Mouse (Mus musculus) hindbrain, embryonic 15.5 days (tissue): ENCODE data around the gene Mup2. TPM values are rescaled to one million over a fixed set of nuclear protein-coding genes. Genes with fewer than 3 reads are reported as not detected.
"Not testable (repeated sequence)": the region's sequence is repeated elsewhere in the genome, so short reads cannot be mapped to it uniquely, and the experiment has no call there.

Experiments
- ATAC-seq: fragments of 200-750 bp; cut with Nextera tagmentation; 2 replicates; pipeline ENCODE4 v1.8.0; 2017; ENCODE audit warnings: low read depth, moderate number of reproducible peaks, moderate TSS enrichment; ENCODE audit not compliant: low FRiP score
- H3K27ac ChIP-seq: fragments of 300-500 bp; sonication (generic); replicated peaks from 2 replicates; pipeline ENCODE4 v1.5.1; 2015; ENCODE audit warnings: mild to moderate bottlenecking, inconsistent platforms
- H3K27me3 ChIP-seq: fragments of 300-500 bp; sonication (generic); 2 replicates; pipeline ENCODE4 v1.6.1; 2015; ENCODE audit warnings: control low read depth, inconsistent platforms
- H3K36me3 ChIP-seq: fragments of 300-500 bp; sonication (generic); 2 replicates; pipeline ENCODE4 v1.6.1; 2015; ENCODE audit warnings: control low read depth, inconsistent platforms
- H3K4me1 ChIP-seq: fragments of 300-500 bp; sonication (generic); replicated peaks from 2 replicates; pipeline ENCODE4 v1.6.1; 2015; ENCODE audit warnings: control low read depth, inconsistent platforms
- H3K4me2 ChIP-seq: fragments of 300-500 bp; sonication (generic); 2 replicates; pipeline ENCODE4 v1.6.1; 2015; ENCODE audit warnings: moderate library complexity, mild to moderate bottlenecking, inconsistent platforms
- H3K4me3 ChIP-seq: fragments of 300-500 bp; sonication (generic); 2 replicates; pipeline ENCODE4 v1.5.1; 2015; ENCODE audit warnings: mild to moderate bottlenecking, inconsistent platforms
- H3K9ac ChIP-seq: fragments of 300-500 bp; sonication (generic); 2 replicates; pipeline ENCODE4 v1.6.1; 2015; ENCODE audit warnings: inconsistent platforms
- H3K9me3 ChIP-seq: fragments of 300-500 bp; sonication (generic); 2 replicates; pipeline ENCODE4 v1.6.1; 2016; ENCODE audit warnings: control low read depth, inconsistent platforms
- polyA plus RNA-seq: library from polyadenylated mRNA; unstranded; fragments of >200 nt; fragmentation: Nextera tagmentation; extraction: Ambion mirVana; gene quantifications from 2 replicates; pipeline ENCODE4 v1.2.1, GENCODE M21; 2015

Gene Mup2
- polyA plus RNA-seq: not detected in 2 replicates

- H3K27me3 ChIP-seq, H3K4me3 ChIP-seq, H3K4me1 ChIP-seq, H3K27ac ChIP-seq, H3K9me3 ChIP-seq, H3K36me3 ChIP-seq, ATAC-seq, H3K4me2 ChIP-seq, H3K9ac ChIP-seq: not testable (repeated sequence)
Observed at GRCm38 (mm10) chr4:60154189-60154588, at the start of gene Mup2. TSS of gene Mup2 (minus strand) at chr4:60154289.

Other genes starting within 250 kb of the Mup2 start
- gene Slc46a2, start 239.2 kb downstream of the Mup2 start, polyA plus RNA-seq: 0.05 TPM in 1 of 2 replicates, not detected in the other
- gene Mup4, start 193.6 kb downstream of the Mup2 start, polyA plus RNA-seq: not detected in 2 replicates
- gene Mup6, start 190.0 kb downstream of the Mup2 start, polyA plus RNA-seq: not detected in 2 replicates
- not detected in 2 replicates for gene Mup7, start 83.8 kb downstream of the Mup2 start, polyA plus RNA-seq
- gene Mup8, start 68.3 kb upstream of the Mup2 start, polyA plus RNA-seq: not detected in 2 replicates